Mouse (Mus musculus) right cerebral cortex, adult 18-20 months (tissue): ENCODE results near the gene Acadvl.
A peak's percentile ranks its signal among the peaks of the same experiment; 100 is the strongest.

Source experiments
- DNase-seq: peaks from one replicate; pipeline ENCODE4 v3.0.0; 2022; ENCODE audit warnings: mixed read lengths

The Acadvl gene

GRCm38 (mm10) chr11:70000396-70000898 lies 14.8 kb downstream of the Acadvl start, which contains the start of gene Dvl2:
Gene Dvl2 (plus strand): TSS chr11:70000595.
- DNase-seq, result peak; percentile 92

GRCm38 (mm10) chr11:69999666-70000065 lies 15.5 kb downstream of the Acadvl start:
- no peak for DNase-seq

GRCm38 (mm10) chr11:69998567-69999491 lies 16.4 kb downstream of the Acadvl start:
- no peak for DNase-seq

- DNase-seq, result peak; percentile 73
Observed at GRCm38 (mm10) chr11:69997070-69997509, 18.1 kb downstream of the Acadvl start.

GRCm38 (mm10) chr11:69996161-69997061 lies 18.8 kb downstream of the Acadvl start:
- DNase-seq, result peak; percentile 40

GRCm38 (mm10) chr11:69995391-69995960 lies 19.7 kb downstream of the Acadvl start, which contains the start of gene Phf23:
Gene Phf23 (plus strand): TSS chr11:69995777.
- DNase-seq, result peak; percentile 99

- DNase-seq, result no peak
Observed at GRCm38 (mm10) chr11:69994401-69995090, 20.7 kb downstream of the Acadvl start.

- DNase-seq, result no peak
Observed at GRCm38 (mm10) chr11:69992932-69993331, 22.3 kb downstream of the Acadvl start.

GRCm38 (mm10) chr11:69992396-69992795 lies 22.8 kb downstream of the Acadvl start:
- DNase-seq, result no peak

- DNase-seq, result no peak
Observed at GRCm38 (mm10) chr11:69991711-69992110, 23.5 kb downstream of the Acadvl start.

GRCm38 (mm10) chr11:69990850-69991691 lies 24.1 kb downstream of the Acadvl start, which contains the start of gene Gabarap:
Gene Gabarap (plus strand): TSS chr11:69991143.
- DNase-seq, result peak; percentile 96

- DNase-seq, result no peak
Observed at GRCm38 (mm10) chr11:69989949-69990348, 25.3 kb downstream of the Acadvl start.

GRCm38 (mm10) chr11:69984431-69984830 lies 30.8 kb downstream of the Acadvl start:
- no peak for DNase-seq

- no peak for DNase-seq
Observed at GRCm38 (mm10) chr11:69983377-69983776, 31.8 kb downstream of the Acadvl start.

GRCm38 (mm10) chr11:69982877-69983276 lies 32.3 kb downstream of the Acadvl start:
- no peak for DNase-seq

GRCm38 (mm10) chr11:69982225-69982624 lies 33.0 kb downstream of the Acadvl start, which contains the start of gene Elp5:
Gene Elp5 (minus strand): TSS chr11:69982517.
- no peak for DNase-seq

- DNase-seq, result peak; percentile 42
Observed at GRCm38 (mm10) chr11:69981141-69981762, 34.0 kb downstream of the Acadvl start, which contains the start of gene Ctdnep1. Gene Ctdnep1 (plus strand): TSS chr11:69981156.

GRCm38 (mm10) chr11:69980196-69981140 lies 34.7 kb downstream of the Acadvl start:
- DNase-seq, result peak; percentile 98

GRCm38 (mm10) chr11:69979827-69980195 lies 35.4 kb downstream of the Acadvl start:
- no peak for DNase-seq
